Mouse (Mus musculus): ENCODE results near the gene Jagn1.

DNA sequence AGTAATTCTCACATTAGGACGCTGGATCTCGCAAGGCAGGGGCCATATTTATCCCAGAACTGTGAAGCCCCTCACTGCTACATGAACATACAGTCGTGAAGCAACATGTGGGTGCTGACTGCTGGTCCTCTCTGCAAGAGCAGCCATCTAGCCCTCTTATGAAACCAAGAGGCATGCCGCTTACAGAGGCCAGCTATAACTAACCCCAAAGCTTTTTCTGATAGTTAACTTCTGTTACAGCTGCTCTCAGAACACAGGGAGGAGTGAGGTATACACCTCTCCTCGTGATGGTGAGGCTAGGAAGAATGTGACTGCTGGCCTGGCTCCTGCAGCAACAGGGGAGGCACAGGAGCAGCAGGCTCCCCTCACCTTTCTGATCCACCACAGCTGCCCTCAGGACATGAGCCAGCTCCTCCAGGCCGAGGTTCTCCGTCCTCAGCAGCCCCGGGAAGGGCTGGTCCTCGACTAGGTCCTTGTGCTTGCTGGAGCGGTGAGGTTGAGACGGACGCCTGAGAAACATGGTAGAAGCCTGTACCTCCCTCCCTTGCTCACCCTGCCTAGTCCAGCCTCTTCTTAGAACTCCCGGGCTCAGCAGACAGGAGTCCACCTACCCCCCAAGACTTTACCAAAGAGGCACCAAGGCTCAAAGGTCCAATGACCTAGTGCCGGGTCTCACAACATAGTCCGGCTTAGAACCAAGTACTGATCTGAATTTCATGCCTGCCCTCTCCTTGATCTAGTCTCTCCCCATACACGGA is 23.7 kb upstream of the Jagn1 start:
- TF ChIP-seq CTCF (conservative IDR thresholded peaks at IDR 0.05; ENCODE audit: low read length) (no peak), NANOG (IDR thresholded peaks at IDR 0.05; ENCODE audit: borderline replicate concordance, low read length) (no peak)
